In genomic region chr6:125192016-125192714, GRCm38 (mm10) we compare ENCODE assay signal across 8 mouse cellular contexts. TPM values are rescaled to one million over a fixed set of nuclear protein-coding genes. Genes with fewer than 3 reads are reported as not detected.
A peak's percentile ranks its signal among the peaks of the same experiment; 100 is the strongest.
DNase-seq lines count a peak whose midpoint lies in the region; ATAC-seq and TF ChIP-seq lines count a peak whose summit lies in the region.

No protein-coding gene starts in this region.

- H3K27me3 ChIP-seq in CH12.LX (replicated peaks), result no peaks in the 10 kb centered on the region
- H3K27me3 ChIP-seq in forebrain, embryonic 12.5 days, result no peaks in the 10 kb centered on the region
- H3K27me3 ChIP-seq in heart, postnatal 0 days (ENCODE audit: control insufficient read depth, insufficient read depth, low read length), result no peaks in the 10 kb centered on the region
- H3K27me3 ChIP-seq in liver, embryonic 16.5 days (ENCODE audit: control insufficient read depth, insufficient read depth, low read depth, low read length), result no peaks in the 10 kb centered on the region
- H3K27me3 ChIP-seq in neural tube, embryonic 13.5 days, result no peaks in the 10 kb centered on the region
- H3K27me3 ChIP-seq in testis, adult 2 months (ENCODE audit: control insufficient read depth, insufficient read depth, low read length), result no peaks in the 10 kb centered on the region

- peak overlapping the region; percentile 97 for H3K27ac ChIP-seq in CH12.LX (ENCODE audit: insufficient read depth, low read depth)
- H3K27ac ChIP-seq in forebrain, embryonic 12.5 days, result peak overlapping the region; percentile 99
- H3K27ac ChIP-seq in heart, postnatal 0 days (ENCODE audit: low read depth), result peak overlapping the region; percentile 95
- H3K27ac ChIP-seq in liver, embryonic 16.5 days (ENCODE audit: low read length), result peak overlapping the region; percentile 100
- peak overlapping the region; percentile 100 for H3K27ac ChIP-seq in neural tube, embryonic 13.5 days (replicated peaks)
- peak overlapping the region; percentile 97 for H3K27ac ChIP-seq in testis, adult 2 months (ENCODE audit: control insufficient read depth, insufficient read depth, low read depth, low read length)

- TF ChIP-seq RAD21 in CH12.LX (IDR thresholded peaks at IDR 0.05; ENCODE audit: low read depth, low read length), result no peak

- H3K79me2 ChIP-seq in CH12.LX (replicated peaks; ENCODE audit: control insufficient read depth, extremely low read depth, insufficient read depth, poor library complexity, severe bottlenecking), result peaks cover 39% of the 10 kb centered on the region

- peak overlapping the region; percentile 87 to 95 (median 95) for H3K4me3 ChIP-seq in CH12.LX (replicated peaks in 1 of 3; ENCODE audit: low read depth in 2 of 3, low read length in 2 of 3, poor library complexity in 1 of 3)
- H3K4me3 ChIP-seq in forebrain, embryonic 12.5 days (replicated peaks), result peak overlapping the region; percentile 66
- H3K4me3 ChIP-seq in heart, postnatal 0 days (ENCODE audit: low read depth, low read length), result peak overlapping the region; percentile 91
- H3K4me3 ChIP-seq in liver, embryonic 16.5 days (ENCODE audit: low read depth, low read length), result peak overlapping the region; percentile 81
- H3K4me3 ChIP-seq in neural tube, embryonic 13.5 days, result peak overlapping the region; percentile 74
- peak overlapping the region; percentile 89 for H3K4me3 ChIP-seq in testis, adult 2 months (ENCODE audit: control insufficient read depth, low read depth, low read length)

- in situ Hi-C loops in CH12.LX (cut with MboI; ENCODE audit: low pct_ligation_motif_present, low pct_unique_long_range_greater_than_20kb, low sequenced_read_pairs), result no loop called here

- no peaks in the 10 kb centered on the region for H3K9me3 ChIP-seq in CH12.LX (replicated peaks; ENCODE audit: low read length)
- no peaks in the 10 kb centered on the region for H3K9me3 ChIP-seq in forebrain, embryonic 12.5 days
- no peaks in the 10 kb centered on the region for H3K9me3 ChIP-seq in heart, postnatal 0 days (replicated peaks; ENCODE audit: control insufficient read depth, low read length)
- H3K9me3 ChIP-seq in liver, embryonic 16.5 days (replicated peaks; ENCODE audit: control insufficient read depth, low read length), result no peaks in the 10 kb centered on the region
- no peaks in the 10 kb centered on the region for H3K9me3 ChIP-seq in neural tube, embryonic 13.5 days

- peak overlapping the region; percentile 93 for H3K9ac ChIP-seq in CH12.LX (ENCODE audit: insufficient read depth, low read depth)
- peak overlapping the region; percentile 72 for H3K9ac ChIP-seq in forebrain, embryonic 12.5 days
- peak overlapping the region; percentile 69 for H3K9ac ChIP-seq in heart, postnatal 0 days (replicated peaks; ENCODE audit: low read depth, low read length)
- peak overlapping the region; percentile 77 for H3K9ac ChIP-seq in liver, embryonic 16.5 days (ENCODE audit: low read depth, low read length)
- peak overlapping the region; percentile 84 for H3K9ac ChIP-seq in neural tube, embryonic 13.5 days

- peak; percentile 58 for TF ChIP-seq POLR2A in CH12.LX (IDR thresholded peaks at IDR 0.05; ENCODE audit: low read depth, low read length)
- peak; percentile 4; the same call in 1 of the 2 replicates for TF ChIP-seq POLR2A in testis, adult 2 months (IDR thresholded peaks at IDR 0.05; ENCODE audit: control insufficient read depth, low read depth, low read length)

- dilution Hi-C loops in CH12.LX (cut with MboI; ENCODE audit: extremely low pct_ligation_motif_present, extremely low pct_unique_long_range_greater_than_20kb, low sequenced_read_pairs), result no loop called here

- H3K36me3 ChIP-seq in CH12.LX (replicated peaks in 1 of 2; ENCODE audit: control insufficient read depth in 1 of 2, insufficient read depth in 1 of 2, low read length in 1 of 2), result peaks cover 24 to 45% of the 10 kb centered on the region in 2 experiments
- H3K36me3 ChIP-seq in forebrain, embryonic 12.5 days (replicated peaks), result peaks cover 46% of the 10 kb centered on the region
- H3K36me3 ChIP-seq in heart, postnatal 0 days (replicated peaks; ENCODE audit: control insufficient read depth, insufficient read depth, low read length), result peaks cover 48% of the 10 kb centered on the region
- peaks cover 42% of the 10 kb centered on the region for H3K36me3 ChIP-seq in liver, embryonic 16.5 days (ENCODE audit: control insufficient read depth, insufficient read depth)
- H3K36me3 ChIP-seq in neural tube, embryonic 13.5 days, result peaks cover 49% of the 10 kb centered on the region
- H3K36me3 ChIP-seq in testis, adult 2 months (ENCODE audit: control insufficient read depth, insufficient read depth, low read length), result peaks cover under 1% of the 10 kb centered on the region

- under 1% methylated on average over 34 of the region's 34 CpGs for WGBS in forebrain, embryonic 12.5 days
- WGBS in heart, postnatal 0 days, result under 1% methylated on average over 34 of the region's 34 CpGs
- WGBS in liver, embryonic 16.5 days (ENCODE audit: insufficient replicate concordance), result 0% methylated on average over 34 of the region's 34 CpGs
- under 1% methylated on average over 34 of the region's 34 CpGs for whole genome bisulfite sequencing in neural tube, embryonic 13.5 days

- no peak for TF ChIP-seq CTCF in CH12.LX (conservative IDR thresholded peaks at IDR 0.05 in 1 of 2, IDR thresholded peaks at IDR 0.05 in 1 of 2; ENCODE audit: low read depth in 2 of 2, low read length in 2 of 2)
- no peak for TF ChIP-seq CTCF in heart, postnatal 0 days (IDR thresholded peaks at IDR 0.05; ENCODE audit: low read depth)
- TF ChIP-seq CTCF in testis, adult 2 months (IDR thresholded peaks at IDR 0.05; ENCODE audit: control insufficient read depth, insufficient read depth, insufficient replicate concordance, low read depth, low read length), result no peak

- peak overlapping the region; percentile 96 for H3K4me2 ChIP-seq in CH12.LX (ENCODE audit: insufficient read depth, low read depth, poor library complexity, severe bottlenecking)
- peak overlapping the region; percentile 80 for H3K4me2 ChIP-seq in forebrain, embryonic 12.5 days
- H3K4me2 ChIP-seq in heart, postnatal 0 days (ENCODE audit: low read depth, low read length), result peak overlapping the region; percentile 70
- peak overlapping the region; percentile 92 for H3K4me2 ChIP-seq in liver, embryonic 16.5 days (ENCODE audit: low read depth, low read length)
- H3K4me2 ChIP-seq in neural tube, embryonic 13.5 days, result peak overlapping the region; percentile 95

- H3K4me1 ChIP-seq in CH12.LX (ENCODE audit: control insufficient read depth in 1 of 2, insufficient read depth in 2 of 2), result peaks cover 0 to 21% of the 10 kb centered on the region in 2 experiments; a peak in 2 of 4 replicates
- peaks cover 36% of the 10 kb centered on the region for H3K4me1 ChIP-seq in forebrain, embryonic 12.5 days
- peaks cover 13% of the 10 kb centered on the region; the same call in 1 of the 2 replicates for H3K4me1 ChIP-seq in heart, postnatal 0 days (ENCODE audit: control insufficient read depth, insufficient read depth)
- peaks cover 20% of the 10 kb centered on the region for H3K4me1 ChIP-seq in liver, embryonic 16.5 days (ENCODE audit: control insufficient read depth, low read depth, low read length)
- peaks cover 29% of the 10 kb centered on the region for H3K4me1 ChIP-seq in neural tube, embryonic 13.5 days (replicated peaks)
- no peaks in the 10 kb centered on the region for H3K4me1 ChIP-seq in testis, adult 2 months (ENCODE audit: control insufficient read depth, insufficient read depth, low read length)

- peak; percentile 94 for ATAC-seq in forebrain, embryonic 12.5 days (ENCODE audit: low FRiP score)
- peak; percentile 92 for ATAC-seq in heart, postnatal 0 days (ENCODE audit: insufficient read depth, low read depth)
- ATAC-seq in liver, embryonic 16.5 days (ENCODE audit: low read depth), result peak; percentile 87
- peak; percentile 97 for ATAC-seq in neural tube, embryonic 13.5 days (ENCODE audit: low read depth)

- TF ChIP-seq EP300 in CH12.LX (IDR thresholded peaks at IDR 0.05; ENCODE audit: low read length), result no peak
- TF ChIP-seq EP300 in heart, postnatal 0 days (IDR thresholded peaks at IDR 0.05; ENCODE audit: low read depth), result no peak

- peak; percentile 97 for DNase-seq in CH12.LX (ENCODE audit: extremely low read depth)
- peak; percentile 94 for DNase-seq in c-Kit-positive CD71-positive TER-119-negative erythroid progenitor cells, embryonic 14.5 days (ENCODE audit: low read depth)
- DNase-seq in heart, postnatal 0 days (ENCODE audit: low spot score), result peak; percentile 90
- peak; percentile 95 to 97 for DNase-seq in kidney, postnatal 4 days

RNA-seq across cellular contexts. Expression of gene Mrpl51, which starts 0.6 kb away (rescaled TPM):
- total RNA-seq in CH12.LX (2012; rRNA removed) (120 and 153 TPM in 2 replicates), CH12.LX (2014; rRNA removed) (152 and 184 TPM in 2 replicates)
- 161 and 171 TPM in 2 replicates for polyA plus RNA-seq in CH12.LX (2012; ENCODE audit: insufficient read length, low read depth)
- polyA plus RNA-seq in forebrain, embryonic 12.5 days (2016; fragmentation: Nextera tagmentation; extraction: Ambion mirVana), result 192 and 193 TPM in 2 replicates
- total RNA-seq in heart, postnatal 0 days (2014; rRNA removed; ENCODE audit: low replicate concordance), result 109 and 165 TPM in 2 replicates
- polyA plus RNA-seq in heart, postnatal 0 days (2015; fragmentation: Nextera tagmentation; extraction: Ambion mirVana), result 426 and 447 TPM in 2 replicates
- 145 and 162 TPM in 2 replicates for polyA plus RNA-seq in liver, embryonic 16.5 days (2015; fragmentation: Nextera tagmentation; extraction: Ambion mirVana)
- 143 and 158 TPM in 2 replicates for polyA plus RNA-seq in neural tube, embryonic 13.5 days (2015; fragmentation: Nextera tagmentation; extraction: Ambion mirVana)
- 171 and 194 TPM in 2 replicates for polyA plus RNA-seq in testis, adult 2 months (2012; rRNA removed)

RNA-seq across cellular contexts. Expression of gene Ncapd2, which starts 0.7 kb away (rescaled TPM):
- total RNA-seq in CH12.LX (2012; rRNA removed), result 140 and 147 TPM in 2 replicates
- total RNA-seq in CH12.LX (2014; rRNA removed), result 78.3 and 79.6 TPM in 2 replicates
- polyA plus RNA-seq in CH12.LX (2012; ENCODE audit: insufficient read length, low read depth), result 263 and 301 TPM in 2 replicates
- polyA plus RNA-seq in forebrain, embryonic 12.5 days (2016; fragmentation: Nextera tagmentation; extraction: Ambion mirVana), result 221 and 246 TPM in 2 replicates
- 85.4 and 98.0 TPM in 2 replicates for total RNA-seq in heart, postnatal 0 days (2014; rRNA removed; ENCODE audit: low replicate concordance)
- 24.5 and 26.3 TPM in 2 replicates for polyA plus RNA-seq in heart, postnatal 0 days (2015; fragmentation: Nextera tagmentation; extraction: Ambion mirVana)
- 96.1 and 98.1 TPM in 2 replicates for polyA plus RNA-seq in liver, embryonic 16.5 days (2015; fragmentation: Nextera tagmentation; extraction: Ambion mirVana)
- 48.8 and 69.2 TPM in 2 replicates for polyA plus RNA-seq in neural tube, embryonic 13.5 days (2015; fragmentation: Nextera tagmentation; extraction: Ambion mirVana)
- 100 and 109 TPM in 2 replicates for polyA plus RNA-seq in testis, adult 2 months (2012; rRNA removed)

RNA-seq across cellular contexts. Expression of gene Vamp1, which starts 23.2 kb away (rescaled TPM):
- total RNA-seq in CH12.LX (2012; rRNA removed) (2.3 and 3.1 TPM in 2 replicates), CH12.LX (2014; rRNA removed) (1.9 and 2.4 TPM in 2 replicates)
- polyA plus RNA-seq in CH12.LX (2012; ENCODE audit: insufficient read length, low read depth), result 3.7 and 4.6 TPM in 2 replicates
- 5.5 and 6.0 TPM in 2 replicates for polyA plus RNA-seq in forebrain, embryonic 12.5 days (2016; fragmentation: Nextera tagmentation; extraction: Ambion mirVana)
- 3.6 and 8.2 TPM in 2 replicates for total RNA-seq in heart, postnatal 0 days (2014; rRNA removed; ENCODE audit: low replicate concordance)
- polyA plus RNA-seq in heart, postnatal 0 days (2015; fragmentation: Nextera tagmentation; extraction: Ambion mirVana), result 5.0 and 5.4 TPM in 2 replicates
- polyA plus RNA-seq in liver, embryonic 16.5 days (2015; fragmentation: Nextera tagmentation; extraction: Ambion mirVana), result 1.5 and 1.8 TPM in 2 replicates
- 16.2 and 17.1 TPM in 2 replicates for polyA plus RNA-seq in neural tube, embryonic 13.5 days (2015; fragmentation: Nextera tagmentation; extraction: Ambion mirVana)
- 10.3 and 11.3 TPM in 2 replicates for polyA plus RNA-seq in testis, adult 2 months (2012; rRNA removed)

RNA-seq across cellular contexts. Expression of gene Gapdh, which starts 25.9 kb away (rescaled TPM):
- total RNA-seq in CH12.LX (2012; rRNA removed), result 2,085 and 2,925 TPM in 2 replicates
- 1,576 and 2,268 TPM in 2 replicates for total RNA-seq in CH12.LX (2014; rRNA removed)
- 2,269 and 2,654 TPM in 2 replicates for polyA plus RNA-seq in CH12.LX (2012; ENCODE audit: insufficient read length, low read depth)
- polyA plus RNA-seq in forebrain, embryonic 12.5 days (2016; fragmentation: Nextera tagmentation; extraction: Ambion mirVana), result 2,231 and 2,319 TPM in 2 replicates
- 6,647 and 7,476 TPM in 2 replicates for total RNA-seq in heart, postnatal 0 days (2014; rRNA removed; ENCODE audit: low replicate concordance)
- polyA plus RNA-seq in heart, postnatal 0 days (2015; fragmentation: Nextera tagmentation; extraction: Ambion mirVana), result 3,728 and 4,065 TPM in 2 replicates
- 1,120 and 1,202 TPM in 2 replicates for polyA plus RNA-seq in liver, embryonic 16.5 days (2015; fragmentation: Nextera tagmentation; extraction: Ambion mirVana)
- polyA plus RNA-seq in neural tube, embryonic 13.5 days (2015; fragmentation: Nextera tagmentation; extraction: Ambion mirVana), result 1,206 and 1,336 TPM in 2 replicates
- polyA plus RNA-seq in testis, adult 2 months (2012; rRNA removed), result 274 and 379 TPM in 2 replicates

RNA-seq across cellular contexts. Expression of gene Tapbpl, which starts 39.5 kb away (rescaled TPM):
- 16.9 and 17.7 TPM in 2 replicates for total RNA-seq in CH12.LX (2012; rRNA removed)
- total RNA-seq in CH12.LX (2014; rRNA removed), result 13.7 and 16.7 TPM in 2 replicates
- 19.4 and 20.9 TPM in 2 replicates for polyA plus RNA-seq in CH12.LX (2012; ENCODE audit: insufficient read length, low read depth)
- 1.5 and 2.1 TPM in 2 replicates for polyA plus RNA-seq in forebrain, embryonic 12.5 days (2016; fragmentation: Nextera tagmentation; extraction: Ambion mirVana)
- total RNA-seq in heart, postnatal 0 days (2014; rRNA removed; ENCODE audit: low replicate concordance), result 0.93 and 4.5 TPM in 2 replicates
- polyA plus RNA-seq in heart, postnatal 0 days (2015; fragmentation: Nextera tagmentation; extraction: Ambion mirVana), result 3.9 and 4.5 TPM in 2 replicates
- polyA plus RNA-seq in liver, embryonic 16.5 days (2015; fragmentation: Nextera tagmentation; extraction: Ambion mirVana), result 9.1 and 9.7 TPM in 2 replicates
- 4.8 and 5.5 TPM in 2 replicates for polyA plus RNA-seq in neural tube, embryonic 13.5 days (2015; fragmentation: Nextera tagmentation; extraction: Ambion mirVana)
- 8.0 and 9.3 TPM in 2 replicates for polyA plus RNA-seq in testis, adult 2 months (2012; rRNA removed)

Comparison
In these comparisons a context has a peak if more than half of its experiments do, and no peak if none do; other contexts are left out.
1. Peak in every context shown above with its lines: DNase-seq, ATAC-seq, H3K4me3 ChIP-seq and H3K27ac ChIP-seq.